Mouse (Mus musculus) lung, postnatal 4 days (tissue): ENCODE measurements around the gene Atp5mpl.

Experiments
- DNase-seq, 2 experiments: peaks; one replicate each; pipeline ENCODE4 v3.0.0; 2021

Gene Atp5mpl

DNA sequence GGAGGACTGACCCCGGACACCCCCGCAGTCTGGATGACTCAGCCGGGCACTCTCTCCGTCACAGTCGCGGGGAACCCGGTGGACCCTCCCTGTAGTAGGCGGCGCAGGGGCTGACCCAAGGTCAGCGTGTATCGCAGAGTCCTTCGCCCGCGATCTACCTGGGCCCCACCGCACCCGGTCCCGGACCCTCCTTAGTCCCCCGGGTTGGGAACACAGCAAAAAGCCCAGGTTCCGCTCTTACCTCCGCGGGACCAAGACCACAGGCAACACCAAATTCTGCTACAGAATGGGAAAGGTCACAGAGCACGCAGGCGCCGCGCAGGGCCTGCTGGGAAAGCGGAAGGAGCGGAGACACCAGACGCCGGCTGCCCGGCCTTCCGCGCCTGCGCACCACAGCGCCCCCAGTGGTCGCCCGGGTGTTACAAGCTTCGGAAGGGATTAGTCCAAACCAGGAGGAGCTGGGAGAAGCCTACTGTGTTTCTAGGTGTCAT, at the start of gene Atp5mpl:
Atp5mpl (minus strand) TSS at position 295 of the 491 bp plus-strand sequence.
- peak; percentile 96 to 98 for DNase-seq

DNA sequence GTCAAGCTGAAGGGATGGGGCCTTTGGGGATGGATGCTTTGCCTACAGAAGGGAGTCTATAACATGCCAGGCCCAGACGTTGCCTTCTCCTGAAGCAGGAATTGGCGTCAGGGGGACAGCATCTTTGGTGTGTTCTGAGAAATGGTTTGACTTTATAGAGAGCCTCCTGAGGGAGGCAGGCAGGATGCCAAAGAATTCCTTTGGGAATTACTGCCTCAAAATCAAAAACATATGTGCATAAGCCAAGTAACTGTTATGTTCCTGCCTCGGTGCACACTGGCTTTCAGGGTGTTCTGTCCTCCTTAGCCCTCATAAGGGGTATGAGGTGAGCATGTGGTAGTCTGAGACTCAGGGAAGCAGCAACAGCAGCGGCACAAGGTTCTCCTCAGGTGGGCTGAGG, 49.6 kb upstream of the Atp5mpl start:
- DNase-seq: no peak

DNA sequence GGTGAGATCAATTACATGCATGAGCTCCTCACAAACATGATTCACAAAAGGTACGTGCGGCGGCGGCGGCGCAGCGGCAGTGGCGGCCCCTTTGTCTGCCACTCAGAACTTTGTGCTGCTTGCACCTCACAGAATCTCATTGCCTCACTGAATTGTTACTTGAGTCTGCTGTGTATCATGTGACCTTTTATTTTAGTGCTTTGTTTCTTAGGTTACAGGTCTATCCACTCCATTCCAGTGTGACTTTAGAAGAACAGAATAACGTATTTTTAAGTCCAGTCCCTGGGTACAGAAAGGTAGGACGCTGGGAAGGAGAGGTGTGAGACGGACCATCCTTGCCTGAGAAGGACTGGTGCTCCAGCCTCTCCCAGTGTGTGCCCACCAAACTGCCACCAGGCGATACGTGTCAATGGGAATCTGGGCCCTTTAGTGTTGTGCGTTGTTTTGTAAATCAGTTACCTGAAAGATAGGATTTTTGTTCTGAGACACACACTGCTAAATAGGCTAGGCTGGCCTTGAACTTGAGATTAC, 46.6 kb upstream of the Atp5mpl start:
- DNase-seq: no peak

DNA sequence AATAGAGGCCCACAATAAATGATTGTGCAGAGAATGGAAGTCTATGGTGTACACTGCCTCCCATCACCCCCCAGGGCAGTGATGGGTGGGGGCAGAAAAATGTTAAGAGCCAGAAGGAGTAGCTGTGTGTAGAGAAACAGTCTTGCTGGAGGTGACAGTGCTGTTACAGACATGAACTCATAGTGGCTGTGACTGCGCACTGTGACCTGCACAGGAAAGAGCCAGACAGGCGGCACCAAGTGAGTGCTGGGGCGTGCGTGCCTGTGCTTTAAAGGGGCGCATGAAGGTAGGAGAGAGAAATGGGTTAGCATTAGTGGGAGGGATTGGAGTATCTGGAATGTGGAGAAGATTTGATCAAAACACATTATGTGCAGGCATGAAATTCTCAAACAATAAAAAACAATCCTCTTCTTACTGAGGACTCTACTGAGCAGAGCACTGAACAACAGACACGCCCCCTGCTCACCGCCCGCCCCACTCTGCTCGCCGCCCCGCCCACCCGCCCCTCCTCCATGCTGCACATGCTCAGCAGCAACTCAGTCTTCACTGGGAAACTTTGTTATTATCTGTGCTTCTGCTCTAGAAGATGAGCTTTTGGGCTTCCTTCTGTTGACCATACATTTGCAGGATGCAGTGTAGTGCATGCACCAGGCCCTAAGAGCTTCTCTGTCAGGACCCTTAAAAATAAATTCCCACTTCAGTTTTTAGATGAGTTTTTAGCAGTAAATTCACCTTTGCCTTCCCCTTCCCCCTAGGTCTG, 45.9 kb upstream of the Atp5mpl start:
- DNase-seq: no peak

DNA sequence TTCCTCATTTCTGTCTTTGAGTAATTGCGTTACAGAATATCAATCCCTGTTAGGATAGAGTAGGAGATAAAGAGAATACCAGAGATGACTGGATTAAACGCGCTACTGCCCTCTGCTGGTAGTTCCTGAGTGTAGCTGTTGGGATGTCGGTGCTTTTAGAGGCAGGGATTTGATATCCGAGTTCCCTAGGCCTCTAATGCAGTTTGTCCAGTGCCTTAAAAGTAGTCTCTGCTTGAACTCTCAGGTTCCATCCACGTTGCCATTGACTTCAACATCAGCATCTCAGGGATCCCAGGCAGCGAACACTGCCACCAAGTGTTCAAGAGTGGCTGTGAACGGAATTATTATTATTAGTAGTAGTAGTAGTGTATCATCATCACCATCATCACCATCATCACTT, 34.4 kb upstream of the Atp5mpl start:
- DNase-seq: peak; percentile 44 to 75

DNA sequence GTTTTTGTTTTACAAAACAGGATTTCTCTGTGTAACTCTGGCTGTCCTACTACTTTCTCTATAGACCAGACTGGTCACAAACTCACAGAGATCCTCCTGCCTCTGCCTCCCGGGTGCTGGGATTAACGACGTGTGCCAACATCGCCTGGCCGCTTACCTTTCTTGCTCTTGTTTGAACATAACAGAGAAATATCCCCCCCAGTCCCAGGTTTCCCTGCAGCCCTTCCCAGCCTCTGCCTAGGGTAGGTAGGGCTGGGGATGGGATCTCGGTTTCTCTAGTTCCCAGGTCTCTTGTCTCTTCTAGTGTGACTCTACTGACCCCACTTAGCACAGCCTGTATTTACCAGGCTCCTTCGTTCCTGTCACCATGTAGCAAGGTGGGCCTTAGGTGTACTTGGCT, 33.0 kb upstream of the Atp5mpl start:
- no peak for DNase-seq

DNA sequence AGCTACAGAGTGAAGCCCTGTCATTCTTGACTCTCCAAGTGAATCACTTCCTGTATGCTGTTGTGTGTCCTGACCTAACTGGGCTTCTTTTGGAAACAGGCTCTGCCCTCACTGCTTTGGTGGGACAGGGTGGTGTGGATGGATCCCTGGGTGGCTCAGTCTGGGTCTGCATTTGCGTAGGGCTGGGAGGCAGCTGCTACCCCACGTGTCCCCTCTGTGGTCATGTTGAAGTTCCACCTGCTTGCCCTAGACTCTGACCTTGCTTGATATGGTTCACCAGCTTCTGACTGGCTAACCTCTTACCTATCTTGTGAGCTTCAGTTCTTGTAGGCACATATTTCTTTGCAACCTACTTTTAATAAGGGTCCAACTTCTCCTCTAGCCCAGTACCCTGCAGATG, 28.4 kb upstream of the Atp5mpl start:
- no peak for DNase-seq

DNA sequence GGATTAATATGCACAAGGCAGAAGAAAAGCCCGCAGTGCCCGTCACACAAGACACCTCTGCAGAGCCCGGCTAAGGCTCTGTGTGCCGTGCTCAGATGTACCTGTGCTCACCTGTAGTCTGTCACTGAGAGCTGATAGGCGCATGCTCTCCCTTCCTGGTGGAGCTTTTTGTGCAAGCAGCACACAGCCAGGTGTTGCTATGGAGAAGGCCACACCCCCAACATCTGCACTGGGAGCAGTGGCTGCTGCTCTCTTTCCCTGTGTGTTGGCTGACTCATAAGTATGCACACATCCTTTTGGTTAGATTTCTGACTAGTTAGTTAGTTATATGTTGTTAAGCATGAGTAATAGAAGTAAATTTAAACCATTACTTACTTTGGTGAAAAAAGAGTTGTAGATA, 25.8 kb upstream of the Atp5mpl start:
- DNase-seq: no peak

DNA sequence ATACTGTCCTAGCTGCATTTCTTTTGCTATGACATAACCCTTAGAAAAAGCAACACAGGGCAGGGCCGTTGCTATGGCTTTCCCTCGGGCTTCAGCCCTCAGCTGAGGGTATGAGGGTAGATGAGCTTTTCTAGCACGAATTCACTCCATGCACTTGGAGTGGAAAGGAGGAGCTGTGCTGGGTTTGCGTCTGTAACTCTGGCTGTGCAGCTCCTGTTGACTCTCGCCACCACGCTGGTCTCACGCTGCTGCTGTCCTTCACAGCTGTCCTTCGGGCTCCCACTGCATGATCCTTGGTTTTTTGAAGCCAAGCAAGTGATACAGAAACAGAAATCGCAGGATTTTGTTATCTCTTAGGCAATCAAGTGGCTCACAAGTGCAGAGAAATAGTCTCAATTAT, 20.0 kb upstream of the Atp5mpl start:
- no peak for DNase-seq

DNA sequence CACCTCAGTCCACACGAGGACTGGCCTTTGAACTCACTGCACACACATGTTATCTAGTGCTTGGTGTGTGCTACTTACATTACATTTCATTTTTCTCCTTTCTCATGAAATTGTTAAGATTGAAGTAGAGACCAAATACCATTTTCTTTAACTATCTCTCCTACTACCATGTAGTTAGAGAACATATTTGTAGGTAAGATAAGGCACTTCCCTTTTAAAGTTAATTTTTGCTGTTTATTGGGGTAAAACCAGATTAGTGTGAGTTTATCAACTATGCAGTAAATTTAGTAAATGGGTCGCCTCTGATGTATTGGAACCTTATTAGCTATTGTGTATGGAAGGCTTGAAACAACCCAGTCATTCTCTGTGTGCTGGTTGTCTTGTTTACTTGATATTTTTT, 16.4 kb upstream of the Atp5mpl start:
- DNase-seq: no peak

DNA sequence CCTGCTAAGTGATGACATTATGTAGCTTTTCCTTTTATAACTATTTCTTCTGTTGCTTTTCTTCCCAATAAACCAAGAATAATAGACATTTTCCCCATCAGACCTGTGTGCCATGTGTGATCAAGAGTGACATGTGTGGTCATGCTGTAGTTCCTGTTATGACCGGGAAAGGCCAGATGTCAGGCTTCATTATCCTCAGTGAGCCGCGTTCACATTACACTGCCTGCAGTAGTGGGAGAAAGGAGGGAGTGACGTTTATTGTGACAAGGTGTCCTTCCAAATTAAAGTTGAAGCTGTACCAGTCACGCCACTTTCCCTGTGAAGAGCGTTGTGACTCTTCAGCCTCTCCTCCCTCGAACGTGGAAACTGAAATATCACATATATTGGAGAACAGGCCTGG, 15.1 kb upstream of the Atp5mpl start:
- no peak for DNase-seq

DNA sequence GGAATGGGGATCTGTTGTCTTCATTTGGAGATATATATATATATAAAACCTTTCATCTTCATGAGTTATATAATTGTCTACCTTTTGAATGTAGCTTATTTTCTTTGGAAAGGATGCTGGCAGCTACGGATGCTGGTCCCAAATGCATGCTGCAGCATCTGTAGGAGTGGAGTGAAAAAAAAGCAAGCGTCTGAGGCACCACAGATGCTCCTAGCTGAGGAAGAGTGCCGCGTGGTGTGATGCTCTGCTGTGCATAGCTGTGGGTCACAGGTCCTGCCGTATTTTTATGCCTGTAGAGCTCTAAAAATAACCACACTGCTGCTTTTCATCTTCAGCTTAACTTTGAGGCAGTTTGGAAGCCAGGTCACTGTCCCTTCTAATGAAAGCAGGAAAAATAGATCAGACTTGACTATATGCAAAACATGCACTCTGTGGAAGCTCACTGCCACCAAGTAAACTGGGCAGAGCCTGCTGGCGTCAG, 14.2 kb upstream of the Atp5mpl start, which contains the start of gene Rd3l:
Rd3l (minus strand) TSS at position 431 of the 481 bp plus-strand sequence.
- DNase-seq: no peak

DNA sequence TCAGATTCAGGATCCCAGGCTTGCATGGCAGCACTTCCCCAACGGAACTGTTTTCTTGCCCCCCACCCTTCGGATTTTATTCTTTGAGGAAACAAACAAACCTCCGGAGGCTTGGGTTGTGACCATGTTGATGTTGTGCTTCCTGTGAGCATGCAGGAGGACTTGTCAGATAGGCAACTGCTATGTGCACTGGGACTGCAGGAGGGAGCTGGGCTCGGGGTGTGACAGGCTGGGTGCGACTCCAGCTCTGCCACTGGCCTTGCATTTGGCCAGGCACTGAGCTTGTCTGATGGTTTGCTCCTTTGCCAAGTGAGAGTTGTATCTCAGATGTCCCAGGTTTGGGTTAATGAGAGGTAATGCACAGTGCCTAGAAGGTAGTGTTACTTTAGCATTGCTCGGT, 11.5 kb upstream of the Atp5mpl start:
- no peak for DNase-seq

DNA sequence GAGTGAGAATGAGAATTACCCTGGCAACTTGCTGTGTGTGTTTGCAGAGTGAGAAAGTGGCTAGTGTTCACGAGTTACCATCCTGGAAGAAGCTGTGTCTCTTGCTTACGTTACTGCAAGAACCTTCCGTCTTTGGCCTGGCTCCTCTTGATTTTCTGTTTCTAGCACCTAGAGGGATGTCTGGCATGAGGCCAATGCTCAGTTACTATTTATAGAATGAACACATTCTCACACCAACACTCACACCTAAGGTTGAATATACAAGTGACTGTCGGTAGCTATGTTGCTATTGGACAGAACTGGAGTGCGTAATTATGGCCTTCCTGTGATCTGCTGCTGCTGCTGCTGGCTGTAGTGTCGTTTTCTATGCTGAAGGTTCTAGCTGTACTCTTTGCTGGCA, 10.4 kb upstream of the Atp5mpl start:
- DNase-seq: peak in 1 of 2 experiments; percentile 34

DNA sequence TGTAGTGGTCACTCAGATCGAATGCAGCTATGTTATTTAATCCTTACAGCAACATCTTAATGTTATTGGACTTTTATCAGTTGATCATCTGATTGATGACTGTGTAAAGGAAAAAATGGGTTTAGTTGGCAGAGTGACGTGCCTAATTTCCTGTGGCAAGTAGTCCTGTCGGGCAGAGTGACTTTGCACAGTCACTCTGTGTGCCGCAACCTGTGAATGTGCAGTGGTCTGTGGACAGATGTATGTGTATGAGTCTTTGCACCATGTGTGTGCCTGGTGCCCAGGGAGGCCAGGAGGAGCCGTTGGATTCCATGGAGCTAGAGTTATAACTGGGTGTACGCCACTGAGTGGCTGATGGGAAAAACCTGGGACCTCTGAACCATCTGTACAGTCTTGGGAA, 7.8 kb upstream of the Atp5mpl start:
- no peak for DNase-seq

DNA sequence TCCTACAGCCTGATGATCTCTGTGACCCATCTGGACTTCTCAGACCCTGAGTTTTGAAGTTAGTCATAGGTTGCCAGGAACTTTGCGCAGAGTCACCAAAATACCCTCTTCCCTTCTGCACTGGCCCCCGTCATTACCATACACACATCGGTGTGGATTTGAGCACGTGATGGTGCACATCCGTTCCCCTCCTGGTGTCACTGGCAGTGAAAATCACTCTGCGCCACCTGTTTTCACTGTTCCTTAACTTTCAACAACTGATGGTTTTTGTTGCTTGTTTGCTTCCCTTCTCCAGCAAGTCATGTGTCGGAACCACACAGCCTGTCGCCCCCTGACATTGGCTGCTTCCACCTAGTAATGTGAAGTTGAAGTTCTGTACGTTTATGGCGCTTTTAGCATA, 5.7 kb upstream of the Atp5mpl start:
- DNase-seq: no peak

DNA sequence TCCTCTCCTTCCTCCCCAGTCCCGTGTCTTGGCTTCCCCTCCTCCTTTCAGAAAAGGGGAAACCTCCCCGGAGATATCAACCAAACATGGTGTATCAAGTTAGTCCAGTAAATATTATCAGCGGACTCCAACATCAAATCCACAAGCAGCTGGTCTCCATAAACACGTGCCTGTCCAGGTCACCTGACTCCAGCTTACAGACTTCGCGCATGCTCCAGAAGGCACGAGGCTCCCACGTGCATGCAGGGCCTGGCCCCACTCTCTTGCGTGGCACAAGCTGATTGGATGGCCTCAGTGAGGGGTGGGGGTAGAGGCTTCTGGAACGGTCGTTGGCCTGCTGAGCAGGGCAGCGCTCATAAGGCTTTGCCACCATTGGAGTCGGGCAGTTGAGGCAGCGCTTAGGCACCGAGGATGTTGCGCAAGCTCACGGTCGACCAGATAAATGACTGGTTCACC, 4.5 kb upstream of the Atp5mpl start, which contains the start of gene Tdrd9:
Tdrd9 (plus strand) TSS at position 329 of the 456 bp plus-strand sequence.
- DNase-seq: no peak

DNA sequence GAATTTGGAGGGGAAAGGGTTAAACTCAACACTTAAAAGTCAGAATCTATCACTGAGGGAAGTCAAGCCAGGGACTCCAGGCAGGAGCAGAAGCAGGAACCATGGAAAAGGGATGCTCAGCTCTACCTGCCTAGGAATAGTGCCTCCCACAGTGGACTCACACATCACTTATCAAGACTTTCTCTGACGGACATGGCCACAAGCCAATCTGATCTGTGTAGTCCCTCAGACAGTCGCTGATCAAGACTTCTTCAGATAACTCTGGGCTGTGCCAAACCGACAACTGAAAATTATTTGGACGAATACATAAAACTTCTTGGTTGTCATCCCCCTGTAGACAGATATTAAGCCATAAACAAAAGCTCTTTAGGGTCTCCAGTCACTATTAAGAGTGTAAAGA, 3.3 kb upstream of the Atp5mpl start:
- no peak for DNase-seq

DNA sequence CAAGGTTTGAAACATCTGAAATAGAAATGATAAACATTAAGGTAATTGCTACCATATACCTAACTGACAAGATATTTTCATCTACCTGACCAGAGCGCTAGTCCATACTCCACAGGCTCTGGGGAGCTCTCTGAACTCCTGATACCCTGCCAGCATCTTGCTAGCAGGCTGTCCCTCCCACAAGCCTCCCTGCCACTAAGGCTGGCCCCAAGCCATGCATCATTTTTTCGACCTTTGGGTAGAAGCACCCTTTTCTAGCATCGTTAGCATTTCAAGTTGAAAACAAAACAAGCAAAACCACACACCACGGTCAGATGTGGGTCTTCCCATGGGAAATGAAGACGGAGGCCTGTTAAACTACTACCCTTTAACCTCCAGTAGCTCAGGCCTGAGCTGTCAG, 3.4 kb downstream of the Atp5mpl start:
- DNase-seq: no peak

DNA sequence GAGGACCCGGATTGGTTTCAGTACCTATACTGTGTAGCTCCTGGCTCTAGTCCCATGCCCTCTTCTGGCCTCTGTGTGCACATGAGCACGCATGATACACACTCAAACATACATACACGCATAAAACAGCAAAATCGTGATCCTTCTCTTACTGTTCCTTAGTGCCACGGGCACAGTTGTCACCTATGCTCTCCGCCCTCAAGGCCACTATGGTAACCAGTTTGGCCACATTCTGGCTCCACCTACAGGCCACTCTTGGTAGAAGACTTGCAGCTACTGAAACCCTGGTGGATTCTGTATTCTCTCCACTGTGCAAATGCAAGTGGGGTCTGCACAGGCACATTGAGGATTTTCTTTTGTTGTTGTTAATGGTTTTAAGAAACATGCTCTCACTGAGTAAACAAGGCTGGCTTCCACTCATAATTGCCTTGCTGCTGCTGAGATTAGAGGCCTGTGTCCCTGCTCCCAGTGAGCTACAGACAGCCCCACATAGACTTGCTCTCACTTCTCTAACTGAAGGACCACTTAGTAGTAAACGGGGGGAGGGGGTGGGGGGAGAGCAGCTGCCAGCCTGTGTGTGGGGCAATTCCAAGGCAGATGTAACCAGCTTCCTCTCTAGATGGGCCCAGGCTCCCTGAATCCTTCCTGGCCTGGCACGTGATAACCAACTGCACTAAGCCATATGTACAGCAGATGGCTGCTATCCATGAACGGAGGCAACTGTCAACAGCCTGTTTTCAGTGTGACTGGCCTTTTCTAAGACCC, 8.5 kb downstream of the Atp5mpl start:
- DNase-seq: peak; percentile 62 to 83

DNA sequence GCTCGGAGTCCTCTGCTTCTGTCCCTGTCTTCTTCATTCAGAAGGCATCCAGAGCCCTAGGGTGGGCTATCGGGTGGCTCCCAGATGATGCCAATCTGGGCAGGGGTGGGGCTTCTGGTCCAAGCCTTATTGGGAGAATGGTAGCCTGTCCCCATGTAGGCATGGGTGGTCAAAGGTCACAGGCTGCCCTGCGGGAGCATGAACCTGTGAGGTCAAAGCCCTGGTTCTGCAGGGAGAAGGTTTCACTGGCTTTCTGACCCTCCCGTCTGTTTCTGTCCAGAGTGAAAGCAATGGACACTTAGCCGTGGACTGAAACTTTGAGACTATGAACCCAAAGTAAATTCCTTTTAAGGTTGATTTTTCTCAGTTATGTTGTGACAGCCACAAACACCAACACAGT, 10.6 kb downstream of the Atp5mpl start:
- no peak for DNase-seq

DNA sequence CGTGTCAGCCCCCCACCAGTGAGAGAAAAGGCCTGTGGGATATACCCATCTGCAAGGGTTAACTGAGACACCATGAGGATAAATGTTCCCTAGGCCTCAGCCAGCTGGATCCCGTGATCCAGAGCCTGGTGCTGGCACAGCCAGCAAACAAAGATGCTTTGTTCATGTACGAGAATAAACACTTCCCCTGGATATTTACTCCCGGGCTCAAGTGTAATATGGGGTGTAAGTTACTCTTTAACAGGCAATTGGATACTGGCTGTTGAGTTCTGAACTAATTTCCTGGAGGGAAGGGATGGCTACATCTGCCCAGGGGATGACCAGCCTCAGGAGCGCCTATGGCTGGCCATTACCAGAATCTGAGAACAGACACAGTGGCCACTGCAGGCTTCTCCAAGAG, 15.1 kb downstream of the Atp5mpl start:
- peak in 1 of 2 experiments; percentile 56 for DNase-seq

DNA sequence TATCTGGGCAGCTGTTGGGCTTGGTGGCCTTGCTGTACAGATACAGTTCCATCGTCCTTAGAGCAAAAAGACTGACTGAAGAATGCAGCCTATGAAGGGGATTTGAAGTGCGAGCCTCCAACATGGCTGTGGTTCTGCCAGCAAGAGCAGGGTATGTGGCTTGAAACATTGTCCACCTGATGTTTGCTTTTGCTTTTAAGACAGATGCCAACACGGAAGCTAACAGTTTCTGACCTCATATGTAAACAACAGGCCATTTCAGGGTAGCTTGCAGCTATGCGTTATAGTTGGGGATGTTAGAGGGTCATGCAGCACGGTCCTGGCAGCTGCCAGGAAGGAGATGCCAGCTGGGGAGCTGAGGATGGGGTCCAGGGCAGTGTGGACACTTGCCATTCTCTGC, 16.3 kb downstream of the Atp5mpl start:
- DNase-seq: no peak

DNA sequence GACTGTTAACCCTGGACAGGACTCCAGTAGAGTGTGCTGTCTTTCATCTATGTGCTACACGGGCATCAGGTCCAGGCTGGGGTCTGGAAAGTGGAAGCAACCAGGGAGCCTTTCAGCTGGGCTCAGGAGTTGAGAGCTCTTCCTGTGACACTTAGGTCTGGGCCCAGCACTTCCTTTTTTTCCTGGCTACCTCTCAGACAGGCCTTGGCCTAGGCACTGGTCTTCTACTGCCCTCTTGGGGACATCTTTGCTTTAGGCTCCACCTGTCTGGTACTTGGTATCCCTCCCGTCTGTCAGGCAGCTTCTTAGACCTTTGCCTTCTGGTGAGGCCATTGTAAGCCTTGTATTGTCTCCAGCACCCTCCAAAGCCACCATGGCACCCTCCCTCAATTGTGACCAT, 20.1 kb downstream of the Atp5mpl start:
- DNase-seq: peak; percentile 76 to 81
